ENCODE assay signal across 26 mouse cellular contexts in the genomic region with DNA sequence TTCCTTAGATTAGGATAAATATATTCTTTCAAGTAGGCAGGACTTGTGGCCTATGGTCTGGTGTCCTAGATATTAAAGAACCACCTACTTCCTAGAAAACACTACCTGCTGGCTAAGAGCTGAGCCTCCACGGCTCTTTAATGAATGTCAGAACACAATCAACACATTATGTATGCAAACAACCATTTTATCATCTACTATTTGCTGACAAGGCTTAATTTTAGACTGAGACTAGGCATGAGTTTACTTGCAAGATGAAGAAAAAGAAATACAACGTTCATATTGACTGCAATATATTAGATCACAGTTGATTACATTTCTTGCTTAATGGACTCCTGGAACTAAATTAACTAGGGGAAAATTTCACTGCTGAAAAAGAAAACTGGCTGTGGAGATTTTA.
"Had no signal": no experiment of that assay in that cellular context is flagged by ENCODE, and none has a peak within 500 bp of the region (broad histone marks: within the 10 kb centered on the region; RNA-seq: fewer than 3 reads in every experiment).

No protein-coding gene starts in this region.

- H3K9me3 ChIP-seq: embryonic facial prominence, embryonic 10.5 days; embryonic facial prominence, embryonic 12.5 days; embryonic facial prominence, embryonic 13.5 days; embryonic facial prominence, embryonic 15.5 days; forebrain, embryonic 10.5 days; forebrain, embryonic 12.5 days; forebrain, embryonic 13.5 days; forebrain, embryonic 15.5 days; heart, embryonic 10.5 days; heart, embryonic 12.5 days had no signal

- H3K9ac ChIP-seq: embryonic facial prominence, embryonic 12.5 days; embryonic facial prominence, embryonic 13.5 days; embryonic facial prominence, embryonic 15.5 days; forebrain, embryonic 12.5 days; forebrain, embryonic 13.5 days; forebrain, embryonic 15.5 days; forebrain, postnatal 0 days; heart, embryonic 12.5 days had no signal

- ATAC-seq: forebrain, embryonic 13.5 days; forebrain, embryonic 14.5 days; forebrain, embryonic 15.5 days; forebrain, embryonic 16.5 days; forebrain, postnatal 0 days had no signal

- H3K27me3 ChIP-seq: embryonic facial prominence, embryonic 12.5 days; embryonic facial prominence, embryonic 13.5 days; embryonic facial prominence, embryonic 15.5 days; forebrain, embryonic 12.5 days; forebrain, embryonic 13.5 days; forebrain, embryonic 15.5 days; heart, embryonic 12.5 days had no signal

- DNase-seq: cerebellum, postnatal 10 days; cerebellum, postnatal 14 days; cerebellum, postnatal 25 days; cerebellum, postnatal 36 days; embryo, embryonic 11 days; forebrain, postnatal 0 days; gastrocnemius, adult 2 months; gastrocnemius, postnatal 10 days; gastrocnemius, postnatal 14 days; gastrocnemius, postnatal 25 days; gastrocnemius, postnatal 36 days; heart, adult 18-20 months; heart, adult 2 months had no signal

- H3K27ac ChIP-seq: embryonic facial prominence, embryonic 10.5 days; embryonic facial prominence, embryonic 12.5 days; embryonic facial prominence, embryonic 13.5 days; embryonic facial prominence, embryonic 15.5 days; forebrain, embryonic 10.5 days; forebrain, embryonic 12.5 days; forebrain, embryonic 13.5 days; forebrain, embryonic 15.5 days; gastrocnemius, adult 2 months; heart, adult 2 months; heart, embryonic 10.5 days had no signal

- H3K4me1 ChIP-seq: embryonic facial prominence, embryonic 10.5 days; embryonic facial prominence, embryonic 12.5 days; embryonic facial prominence, embryonic 13.5 days; embryonic facial prominence, embryonic 15.5 days; forebrain, embryonic 10.5 days; forebrain, embryonic 12.5 days; forebrain, embryonic 13.5 days; forebrain, embryonic 15.5 days; heart, embryonic 10.5 days; heart, embryonic 12.5 days had no signal

- H3K4me3 ChIP-seq: embryonic facial prominence, embryonic 10.5 days; embryonic facial prominence, embryonic 12.5 days; embryonic facial prominence, embryonic 13.5 days; embryonic facial prominence, embryonic 15.5 days; erythroblast, embryonic 14.5 days; forebrain, embryonic 10.5 days; forebrain, embryonic 12.5 days; forebrain, embryonic 13.5 days; forebrain, embryonic 15.5 days; gastrocnemius, adult 2 months; heart, adult 2 months; heart, embryonic 10.5 days; heart, embryonic 12.5 days had no signal

- H3K4me2 ChIP-seq: embryonic facial prominence, embryonic 12.5 days; embryonic facial prominence, embryonic 13.5 days; embryonic facial prominence, embryonic 15.5 days; forebrain, embryonic 12.5 days; forebrain, embryonic 13.5 days; forebrain, embryonic 15.5 days; heart, embryonic 12.5 days had no signal
